Mouse (Mus musculus) liver, postnatal 0 days (tissue): Measurements from ENCODE around the gene Cntnap5b.

Experiments used
- CTCF ChIP-seq: sonication (generic); IDR thresholded peaks from 2 replicates; pipeline ENCODE4 v1.5.1; 2016; ENCODE audit warnings: antibody characterized with exemption, low read depth
- EP300 ChIP-seq: IDR thresholded peaks from 2 replicates; pipeline ENCODE4 v1.6.1; 2016; ENCODE audit warnings: antibody characterized with exemption, low read depth, mild to moderate bottlenecking

DNA sequence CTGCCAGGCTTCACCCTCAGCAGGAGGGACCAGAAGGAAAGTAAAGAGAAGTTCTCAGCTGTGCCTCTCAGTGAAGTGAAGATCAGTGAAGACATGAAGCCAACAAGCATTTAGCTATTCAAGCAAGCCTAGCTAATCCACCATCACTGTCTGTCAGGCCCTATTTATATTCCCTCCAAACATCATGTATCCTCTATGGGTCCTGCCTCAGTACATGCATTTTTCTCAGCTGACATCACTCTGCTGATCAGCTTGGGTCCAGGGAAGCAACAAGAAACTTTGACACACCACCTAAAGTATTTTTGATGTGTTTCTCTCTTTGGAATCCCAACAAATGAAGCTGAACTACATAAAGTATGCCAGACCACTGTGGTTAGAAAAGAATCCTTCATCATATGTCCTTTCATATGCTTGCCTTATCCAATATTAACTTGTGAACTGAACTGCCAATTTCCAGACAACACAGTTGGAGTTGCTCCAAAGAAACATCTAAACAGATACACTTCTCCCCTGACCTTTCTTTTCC is 349.9 kb downstream of the Cntnap5b start:
- TF ChIP-seq CTCF (no peak), EP300 (no peak)
